Mouse (Mus musculus): ENCODE data around the gene Hipk4.

The Hipk4 gene

DNA sequence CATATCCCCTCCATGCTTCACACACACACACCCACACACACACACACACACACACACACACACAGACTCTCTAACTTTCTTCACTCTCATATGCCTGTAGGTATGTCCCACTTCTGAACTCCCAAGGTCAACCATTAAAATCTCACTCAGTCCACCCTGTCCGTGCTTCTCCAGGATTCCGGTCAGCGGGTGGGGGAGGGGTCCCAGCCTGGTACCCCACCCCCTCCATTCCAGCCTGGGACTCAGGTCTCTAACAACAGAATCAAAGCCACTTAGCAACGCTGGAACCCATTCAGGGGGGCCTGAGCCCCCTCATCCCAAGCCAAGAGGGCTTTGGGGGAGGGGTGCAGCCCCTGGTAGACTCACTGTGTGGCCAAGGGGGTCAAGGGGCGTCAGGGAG is at the start of gene Hipk4:
TSS of gene Hipk4 (plus strand) at position 301 of the 400 bp plus-strand sequence.
- TF ChIP-seq GATA4 (IDR thresholded peaks at IDR 0.05; ENCODE audit: insufficient replicate concordance, low read length): no peak

- no peak for TF ChIP-seq GATA4 (IDR thresholded peaks at IDR 0.05; ENCODE audit: insufficient replicate concordance, low read length)
Observed at GRCm38 (mm10) chr7:27473835-27474489, 49.1 kb upstream of the Hipk4 start.

GRCm38 (mm10) chr7:27474490-27474954 is 48.5 kb upstream of the Hipk4 start:
- TF ChIP-seq GATA4 (IDR thresholded peaks at IDR 0.05; ENCODE audit: insufficient replicate concordance, low read length): no peak

GRCm38 (mm10) chr7:27475596-27475995 is 47.5 kb upstream of the Hipk4 start:
- no peak for TF ChIP-seq GATA4 (IDR thresholded peaks at IDR 0.05; ENCODE audit: insufficient replicate concordance, low read length)

GRCm38 (mm10) chr7:27476098-27476635 is 46.9 kb upstream of the Hipk4 start:
- TF ChIP-seq GATA4 (IDR thresholded peaks at IDR 0.05; ENCODE audit: insufficient replicate concordance, low read length): no peak

- TF ChIP-seq GATA4 (IDR thresholded peaks at IDR 0.05; ENCODE audit: insufficient replicate concordance, low read length): no peak
Observed at GRCm38 (mm10) chr7:27478561-27478960, 44.5 kb upstream of the Hipk4 start.

DNA sequence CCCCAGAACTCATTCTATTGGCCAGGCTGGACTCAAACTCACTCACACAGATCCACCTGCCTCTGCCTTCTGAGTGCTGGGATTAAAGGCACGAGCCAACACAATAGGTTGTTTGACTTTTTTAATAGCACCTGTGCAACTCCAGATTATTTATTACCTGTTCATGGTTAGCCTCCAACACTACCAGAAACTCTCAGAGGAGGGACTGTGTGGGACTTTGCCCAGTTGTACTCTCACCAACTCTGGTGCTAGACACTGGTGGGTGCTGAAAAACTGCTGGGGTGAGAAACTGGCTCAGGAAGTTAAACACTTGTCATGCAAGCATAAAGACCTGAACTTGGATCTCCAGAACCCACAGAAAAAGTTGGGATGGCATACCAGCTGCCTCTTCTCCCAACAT is 43.3 kb upstream of the Hipk4 start:
- no peak for TF ChIP-seq GATA4 (IDR thresholded peaks at IDR 0.05; ENCODE audit: insufficient replicate concordance, low read length)

- TF ChIP-seq GATA4 (IDR thresholded peaks at IDR 0.05; ENCODE audit: insufficient replicate concordance, low read length): no peak
Observed at GRCm38 (mm10) chr7:27480506-27480905, 42.6 kb upstream of the Hipk4 start.

DNA sequence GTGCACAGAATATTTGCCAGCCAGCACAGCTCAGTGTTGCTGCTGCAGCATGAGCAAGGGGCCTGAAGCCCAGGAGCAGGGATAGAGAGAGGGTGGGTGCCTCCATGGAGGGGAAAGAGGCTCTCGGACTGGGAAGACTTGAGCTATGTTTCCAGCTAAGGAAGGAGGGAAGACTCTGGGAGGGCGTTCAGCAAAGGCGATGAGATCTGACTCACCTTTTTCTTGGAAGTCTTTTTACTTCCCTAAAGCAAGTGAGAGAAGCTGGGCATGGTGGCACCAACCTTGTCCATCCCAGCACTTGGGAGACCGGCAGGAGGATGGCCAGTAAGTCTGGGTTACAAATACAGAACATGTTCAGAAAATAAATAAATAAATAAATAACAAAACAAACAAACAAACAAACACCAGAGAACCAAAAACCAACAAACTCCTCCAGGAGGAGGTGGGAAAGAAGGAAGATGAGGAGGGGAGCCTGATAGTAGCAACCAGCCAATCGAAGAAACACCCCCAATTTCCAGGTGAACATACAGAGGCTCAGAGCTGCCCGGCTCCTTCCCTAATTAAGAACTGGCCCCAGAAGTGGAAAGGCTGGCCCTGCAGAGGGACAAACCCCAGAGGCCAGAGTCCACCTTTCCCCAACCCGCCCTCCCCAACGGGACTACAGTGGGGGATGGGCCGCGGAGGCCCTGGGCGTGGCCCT is 42.0 kb upstream of the Hipk4 start:
- TF ChIP-seq GATA4 (IDR thresholded peaks at IDR 0.05; ENCODE audit: insufficient replicate concordance, low read length): no peak

- TF ChIP-seq GATA4 (IDR thresholded peaks at IDR 0.05; ENCODE audit: insufficient replicate concordance, low read length): peak; percentile 9; the same call in 1 of the 2 replicates
Observed at GRCm38 (mm10) chr7:27481627-27481969, 41.5 kb upstream of the Hipk4 start.

GRCm38 (mm10) chr7:27483860-27484259 is 39.2 kb upstream of the Hipk4 start:
- no peak for TF ChIP-seq GATA4 (IDR thresholded peaks at IDR 0.05; ENCODE audit: insufficient replicate concordance, low read length)

DNA sequence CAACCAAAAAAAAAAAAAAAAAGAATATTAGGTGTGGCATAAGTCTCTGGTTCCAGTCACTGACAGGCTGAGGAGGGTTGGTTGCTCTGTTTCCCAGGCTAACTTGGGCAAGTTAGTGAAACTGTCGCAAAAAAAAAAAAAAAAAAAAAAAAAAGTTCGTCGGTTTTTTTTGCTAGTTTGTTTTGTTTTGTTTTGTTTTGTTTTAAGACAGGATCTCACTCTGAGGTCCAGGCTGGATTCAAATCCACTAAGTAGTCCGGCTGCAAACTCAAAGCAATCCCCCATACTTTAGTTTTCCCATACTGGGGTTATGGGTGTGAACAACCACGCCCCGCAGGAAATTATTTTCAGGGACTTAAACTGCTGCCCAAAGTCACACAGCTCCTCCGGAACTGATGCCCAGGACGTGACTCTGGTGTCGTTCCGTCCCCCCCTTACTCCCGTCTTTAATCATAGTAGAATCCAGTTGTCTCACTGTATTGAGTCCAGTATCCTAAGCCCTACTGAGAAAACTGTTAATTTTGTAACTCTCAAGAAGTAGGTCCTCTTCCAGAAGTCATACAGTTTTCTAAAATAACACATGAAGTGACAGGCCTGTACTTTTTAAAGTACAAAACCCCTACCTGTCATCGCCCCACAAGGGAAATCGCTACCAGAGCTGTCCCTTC is 36.8 kb upstream of the Hipk4 start:
- no peak for TF ChIP-seq GATA4 (IDR thresholded peaks at IDR 0.05; ENCODE audit: insufficient replicate concordance, low read length)

DNA sequence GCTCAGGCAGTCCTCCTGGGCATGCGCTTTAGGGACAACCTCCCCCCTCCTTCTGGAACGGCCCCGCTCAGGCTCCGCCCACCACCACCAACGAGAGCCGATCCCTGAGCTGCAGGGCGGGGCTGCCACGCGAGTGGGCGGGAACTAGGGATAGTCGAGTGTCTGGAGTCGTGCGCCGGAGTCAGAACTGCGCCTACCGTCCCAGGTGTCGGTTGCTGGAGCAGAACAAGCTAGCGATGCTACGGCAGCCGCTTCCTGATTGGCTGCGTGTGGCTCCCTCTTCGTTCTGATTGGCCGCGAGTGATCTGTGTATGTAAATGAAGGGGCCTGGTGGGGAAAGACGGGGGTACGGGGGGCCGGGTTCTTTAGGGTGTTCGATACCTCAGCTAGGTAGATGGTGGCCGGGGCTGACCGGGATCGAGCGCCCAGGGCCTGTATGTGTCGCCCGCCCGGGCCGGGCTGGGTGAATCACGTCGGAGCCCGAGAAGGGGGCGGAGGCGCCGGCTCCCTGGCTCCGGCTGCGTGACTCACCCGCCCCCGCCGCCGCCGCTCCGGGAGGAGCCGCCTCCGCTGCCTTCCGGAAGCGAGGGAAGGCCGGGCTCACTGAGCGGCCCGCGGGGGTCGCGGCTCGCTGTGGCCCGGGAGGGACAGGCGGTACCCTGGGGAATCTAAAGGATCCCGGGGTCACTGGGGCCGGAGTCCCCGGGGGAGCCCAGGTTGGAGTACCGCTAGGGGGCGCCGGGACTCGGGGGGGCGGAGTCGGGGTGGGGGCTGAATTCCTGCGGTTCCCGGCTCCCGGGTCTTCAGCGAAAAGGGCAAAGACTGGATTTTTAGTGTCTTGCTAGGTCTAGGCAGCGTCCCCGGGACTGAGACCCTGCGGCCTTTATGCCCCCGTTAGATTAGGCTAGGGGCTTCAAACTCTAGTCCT is 36.0 kb upstream of the Hipk4 start, which contains the start of gene Sertad1:
TSS of gene Sertad1 (plus strand) at position 141 of the 928 bp plus-strand sequence.
- TF ChIP-seq GATA4 (IDR thresholded peaks at IDR 0.05; ENCODE audit: insufficient replicate concordance, low read length): no peak

DNA sequence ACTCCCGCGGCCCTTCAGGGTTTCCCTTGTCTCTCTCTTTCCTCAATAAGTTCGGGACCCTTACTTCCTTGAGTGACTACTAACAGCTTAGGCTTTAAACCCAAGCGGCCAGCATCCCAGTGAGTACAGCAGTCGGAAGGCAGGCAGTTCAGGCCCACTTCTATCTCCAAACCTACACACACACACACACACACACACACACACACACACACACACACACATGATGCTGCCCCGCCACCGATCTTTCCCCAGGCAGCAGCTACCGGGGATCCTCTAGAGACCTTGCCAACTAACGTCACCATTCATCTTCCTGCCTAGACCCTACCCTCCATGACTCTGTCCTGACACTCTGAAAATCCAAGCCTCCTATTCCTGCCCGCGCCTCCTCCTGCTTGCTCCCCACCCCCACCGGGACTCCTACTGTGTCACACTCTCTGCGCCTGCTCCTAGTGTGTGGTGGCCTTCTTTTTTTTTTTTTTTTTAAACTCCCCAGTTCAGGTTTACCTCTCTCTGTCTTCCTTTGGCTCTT is 35.3 kb upstream of the Hipk4 start:
- TF ChIP-seq GATA4 (IDR thresholded peaks at IDR 0.05; ENCODE audit: insufficient replicate concordance, low read length): no peak

Data from liver, adult (tissue).